Mouse (Mus musculus) intestine, embryonic 14.5 days (tissue): ENCODE results near the gene Snapin. TPM values are rescaled to one million over a fixed set of nuclear protein-coding genes. Genes with fewer than 3 reads are reported as not detected.

Experiments used
- ATAC-seq: fragments of 200-750 bp; cut with Nextera tagmentation; replicated peaks from 2 replicates; pipeline ENCODE4 v1.8.0; 2017; ENCODE audit warnings: low read depth, moderate number of reproducible peaks, moderate TSS enrichment, moderate library complexity; ENCODE audit not compliant: low FRiP score, low TSS enrichment
- DNase-seq: peaks from one replicate; pipeline ENCODE4 v3.0.0-alpha.2; 2018; ENCODE audit warnings: low spot score
- H3K27ac ChIP-seq: fragments of 300-500 bp; sonication (generic); 2 replicates; pipeline ENCODE4 v1.5.1; 2014; ENCODE audit warnings: low read depth, mild to moderate bottlenecking, control low read depth
- H3K27me3 ChIP-seq: fragments of 300-500 bp; sonication (generic); replicated peaks from 2 replicates; pipeline ENCODE4 v1.6.1; 2014; ENCODE audit warnings: low read length, control low read depth; ENCODE audit not compliant: control insufficient read depth, insufficient read depth
- H3K36me3 ChIP-seq: fragments of 300-500 bp; sonication (generic); 2 replicates; pipeline ENCODE4 v1.6.1; 2014; ENCODE audit warnings: low read length, control low read depth; ENCODE audit not compliant: control insufficient read depth, insufficient read depth
- H3K4me1 ChIP-seq: fragments of 300-500 bp; sonication (generic); replicated peaks from 2 replicates; pipeline ENCODE4 v1.6.1; 2014; ENCODE audit warnings: low read length, control low read depth, mixed read lengths; ENCODE audit not compliant: control insufficient read depth, insufficient read depth
- H3K4me2 ChIP-seq: fragments of 300-500 bp; sonication (generic); 2 replicates; pipeline ENCODE4 v1.6.1; 2014; ENCODE audit warnings: low read length
- H3K4me3 ChIP-seq: fragments of 300-500 bp; sonication (generic); 2 replicates; pipeline ENCODE4 v1.5.1; 2014; ENCODE audit warnings: low read depth, low read length, control low read depth, mixed read lengths
- H3K9ac ChIP-seq: fragments of 300-500 bp; sonication (generic); 2 replicates; pipeline ENCODE4 v1.6.1; 2014; ENCODE audit warnings: mild to moderate bottlenecking, low read length
- H3K9me3 ChIP-seq: fragments of 300-500 bp; sonication (generic); 2 replicates; pipeline ENCODE4 v1.6.1; 2016; ENCODE audit warnings: low read length, control low read depth; ENCODE audit not compliant: control insufficient read depth
- WGBS: fragments of 180-500 bp; shearing (Covaris S2); extraction: QIAGEN DNeasy Blood & Tissue Kit; methylation state at CpG from one replicate; pipeline ENCODE4 v1.1.7; 2014; 5-methylcytosine and 5-hydroxymethylcytosine counted together
- polyA plus RNA-seq: library from polyadenylated mRNA; unstranded; fragments of >200 nt; fragmentation: Nextera tagmentation; extraction: Ambion mirVana; gene quantifications from 2 replicates; pipeline ENCODE4 v1.2.1, GENCODE M21; 2014

The Snapin gene
- polyA plus RNA-seq, 1 experiment from 2014 or later: 67.5 TPM

DNA sequence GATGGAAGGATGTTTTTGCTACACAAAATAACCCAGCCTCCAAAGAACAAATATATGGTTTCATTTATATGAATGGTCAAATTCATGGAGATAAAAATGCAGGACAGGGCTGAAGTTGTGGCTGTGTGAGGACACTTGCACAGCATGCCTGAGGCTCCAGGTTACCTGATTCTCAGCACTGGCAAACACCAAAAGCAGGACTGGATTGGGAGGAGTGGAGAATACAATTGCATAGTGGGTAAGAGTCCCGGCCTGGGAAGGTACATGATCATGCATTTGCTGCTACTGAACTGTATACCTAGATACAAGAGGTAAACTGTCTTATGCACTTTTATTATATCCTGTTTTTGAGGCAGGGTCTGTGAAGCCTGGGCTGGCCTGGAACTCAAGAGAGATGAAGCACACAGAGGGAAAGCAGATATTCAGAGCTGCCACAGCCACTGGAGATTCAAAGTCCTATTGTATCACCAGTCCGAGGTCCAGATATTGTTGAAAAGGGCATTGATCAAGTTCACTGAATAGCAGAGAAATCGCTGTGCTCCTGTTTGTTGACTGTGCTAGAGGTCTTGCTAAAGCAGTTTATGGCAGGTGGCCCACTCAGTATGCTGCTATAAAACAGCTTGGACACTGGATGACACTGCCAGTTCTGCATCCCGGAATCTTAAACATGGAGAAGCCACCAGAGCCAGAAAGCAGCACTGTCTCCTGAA, 3.2 kb upstream of the Snapin start:
- Histone ChIP-seq H3K27me3 (no peaks in the 10 kb centered on the region), H3K4me2 (no peak overlapping the region), H3K9ac (no peak overlapping the region), H3K27ac (no peak overlapping the region), H3K4me3 (no peak overlapping the region), H3K36me3 (peaks cover 38% of the 10 kb centered on the region), H3K4me1 (peaks cover 4% of the 10 kb centered on the region; the same call in 1 of the 2 replicates), H3K9me3 (no peaks in the 10 kb centered on the region)
- WGBS: 57% methylated on average over 4 of the region's 4 CpGs
- DNase-seq (no peak), ATAC-seq (no peak)

DNA sequence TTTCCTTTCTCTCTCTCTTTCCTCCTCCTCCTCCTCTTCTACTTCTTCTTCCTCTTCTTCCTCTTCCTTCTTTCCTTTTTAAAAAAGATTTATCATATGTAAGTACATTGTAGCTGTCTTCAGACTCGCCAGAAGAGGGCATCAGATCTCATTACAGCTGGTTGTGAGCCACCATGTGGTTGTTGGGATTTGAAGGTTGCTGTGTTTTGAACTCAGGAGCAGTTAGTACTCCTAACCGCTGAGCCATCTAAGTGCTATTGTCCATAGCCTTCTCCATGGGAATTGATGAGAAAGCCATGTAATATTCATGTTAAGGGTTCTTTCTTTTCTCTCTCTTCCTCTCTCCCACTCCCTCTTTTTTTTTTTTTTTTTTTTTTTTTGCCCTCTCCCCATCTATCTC, 517 bp upstream of the Snapin start:
- peaks cover 38% of the 10 kb centered on the region for H3K36me3 ChIP-seq
- WGBS: 49% methylated on average over 2 of the region's 2 CpGs
- no peaks in the 10 kb centered on the region for H3K27me3 ChIP-seq
- peaks cover 4% of the 10 kb centered on the region; the same call in 1 of the 2 replicates for H3K4me1 ChIP-seq
- no peak overlapping the region for H3K4me2 ChIP-seq
- ATAC-seq (no peak), DNase-seq (no peak)
- H3K9ac ChIP-seq: no peak overlapping the region
- H3K27ac ChIP-seq: no peak overlapping the region
- H3K4me3 ChIP-seq: no peak overlapping the region
- H3K9me3 ChIP-seq: no peaks in the 10 kb centered on the region

DNA sequence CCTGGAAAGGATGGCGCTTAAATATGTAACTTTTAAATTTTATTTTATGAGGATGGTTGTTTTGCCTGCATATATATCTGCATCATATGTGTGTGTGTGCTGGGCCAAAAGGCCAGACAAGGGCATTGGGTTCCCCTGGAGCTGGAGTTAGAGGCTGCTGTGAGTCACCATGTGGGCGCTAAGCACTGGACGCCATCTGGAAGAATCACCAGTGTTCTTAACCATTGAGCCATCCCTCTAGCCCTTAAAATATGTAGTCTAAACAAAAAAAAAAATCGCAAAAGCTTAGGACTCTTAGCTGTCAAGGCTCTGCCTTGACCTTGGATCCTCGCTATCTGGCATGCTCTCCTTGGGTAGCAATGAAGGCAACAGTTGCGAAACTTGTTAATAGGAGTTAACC, 2.3 kb downstream of the Snapin start:
- 79% methylated on average over 6 of the region's 6 CpGs for WGBS
- no peak overlapping the region for H3K4me2 ChIP-seq
- H3K36me3 ChIP-seq: peaks cover 57% of the 10 kb centered on the region
- no peaks in the 10 kb centered on the region for H3K27me3 ChIP-seq
- H3K9me3 ChIP-seq: no peaks in the 10 kb centered on the region
- DNase-seq: no peak
- H3K27ac ChIP-seq: no peak overlapping the region
- no peak overlapping the region for H3K9ac ChIP-seq
- peaks cover 4% of the 10 kb centered on the region; the same call in 1 of the 2 replicates for H3K4me1 ChIP-seq
- no peak overlapping the region for H3K4me3 ChIP-seq
- no peak for ATAC-seq

DNA sequence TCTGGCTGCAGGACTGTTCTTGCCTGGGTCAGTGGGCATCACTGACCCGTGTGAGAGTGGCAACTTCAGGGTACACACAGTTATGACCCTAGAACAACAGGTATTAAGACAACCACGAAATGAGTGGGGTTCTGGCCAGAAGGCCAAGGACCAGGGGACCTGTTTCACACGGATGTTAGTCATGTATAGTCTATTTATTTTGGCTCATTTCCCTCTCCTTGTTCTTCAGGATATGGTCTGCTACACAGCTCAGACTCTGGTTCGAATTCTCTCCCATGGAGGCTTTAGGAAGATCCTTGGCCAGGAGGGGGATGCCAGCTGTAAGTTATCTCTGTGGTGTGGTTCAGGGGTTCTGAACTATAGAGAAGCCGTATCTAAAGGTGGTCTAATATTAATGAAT, 3.8 kb downstream of the Snapin start:
- no peak for DNase-seq
- Histone ChIP-seq H3K9me3 (no peaks in the 10 kb centered on the region), H3K36me3 (peaks cover 73% of the 10 kb centered on the region)

GRCm38 (mm10) chr3:90475831-90476611, 14.8 kb downstream of the Snapin start, which contains the start of gene Ilf2:
Gene Ilf2 (plus strand): TSS chr3:90476126.
- peak within 1 kb of the TSS; percentile 92 for H3K9ac ChIP-seq

More for the DNA sequence above, 3.8 kb downstream of the Snapin start:
- Histone ChIP-seq H3K9ac (no peak overlapping the region), H3K4me2 (no peak overlapping the region), H3K27ac (no peak overlapping the region), H3K4me1 (peaks cover 4% of the 10 kb centered on the region; the same call in 1 of the 2 replicates), H3K4me3 (no peak overlapping the region), H3K27me3 (no peaks in the 10 kb centered on the region)
- WGBS: 80% methylated on average over 5 of the region's 5 CpGs
- no peak for ATAC-seq

GRCm38 (mm10) chr3:90475151-90475830, 15.5 kb downstream of the Snapin start:
- Histone ChIP-seq H3K4me3 (peak overlapping the region; percentile 84), H3K36me3 (peaks cover 28% of the 10 kb centered on the region), H3K4me2 (peak overlapping the region; percentile 49), H3K27ac (no peak overlapping the region), H3K4me1 (peaks cover 7% of the 10 kb centered on the region; the same call in 1 of the 2 replicates), H3K27me3 (no peaks in the 10 kb centered on the region), H3K9me3 (no peaks in the 10 kb centered on the region), H3K9ac (no peak overlapping the region)
- ATAC-seq (peak; percentile 26), DNase-seq (no peak)
- 40% methylated on average over 15 of the region's 16 CpGs for WGBS

More at GRCm38 (mm10) chr3:90475831-90476611, 14.8 kb downstream of the Snapin start, which contains the start of gene Ilf2:
- Histone ChIP-seq H3K27me3 (no peaks in the 10 kb centered on the region), H3K4me3 (peak within 1 kb of the TSS; percentile 84), H3K4me2 (peak within 1 kb of the TSS; percentile 82), H3K9me3 (no peaks in the 10 kb centered on the region), H3K4me1 (peaks cover 7% of the 10 kb centered on the region; the same call in 1 of the 2 replicates), H3K36me3 (peaks cover 36% of the 10 kb centered on the region), H3K27ac (peak within 1 kb of the TSS; percentile 91)
- under 1% methylated on average over 45 of the region's 45 CpGs for WGBS
- ATAC-seq (peak; percentile 99), DNase-seq (peak; percentile 99)

DNA sequence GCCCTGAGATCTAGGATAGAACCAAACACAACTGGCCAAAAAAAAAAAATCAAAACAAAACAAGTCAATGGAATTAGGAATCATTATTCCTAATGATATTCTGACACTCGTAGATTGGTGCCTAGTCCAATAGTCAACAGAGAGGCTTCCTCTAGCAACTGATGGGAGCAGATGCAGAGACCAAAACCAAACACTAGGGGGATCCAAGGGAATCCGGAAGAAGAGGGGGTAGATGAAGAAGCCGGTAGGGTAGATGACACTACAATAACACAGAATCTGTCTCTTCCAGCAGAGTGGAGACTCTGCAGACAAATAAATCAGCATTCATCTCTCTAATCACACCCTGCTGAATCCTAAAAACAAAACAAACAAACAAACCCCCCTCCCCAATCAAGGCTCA, 18.6 kb downstream of the Snapin start:
- Histone ChIP-seq H3K27me3 (no peaks in the 10 kb centered on the region), H3K4me3 (no peak overlapping the region), H3K9ac (no peak overlapping the region), H3K9me3 (no peaks in the 10 kb centered on the region), H3K4me2 (no peak overlapping the region), H3K4me1 (peaks cover 5% of the 10 kb centered on the region; the same call in 1 of the 2 replicates), H3K36me3 (no peaks in the 10 kb centered on the region), H3K27ac (no peak overlapping the region)
- no peak for DNase-seq
- no peak for ATAC-seq
- WGBS: 20% methylated on average over 3 of the region's 3 CpGs

DNA sequence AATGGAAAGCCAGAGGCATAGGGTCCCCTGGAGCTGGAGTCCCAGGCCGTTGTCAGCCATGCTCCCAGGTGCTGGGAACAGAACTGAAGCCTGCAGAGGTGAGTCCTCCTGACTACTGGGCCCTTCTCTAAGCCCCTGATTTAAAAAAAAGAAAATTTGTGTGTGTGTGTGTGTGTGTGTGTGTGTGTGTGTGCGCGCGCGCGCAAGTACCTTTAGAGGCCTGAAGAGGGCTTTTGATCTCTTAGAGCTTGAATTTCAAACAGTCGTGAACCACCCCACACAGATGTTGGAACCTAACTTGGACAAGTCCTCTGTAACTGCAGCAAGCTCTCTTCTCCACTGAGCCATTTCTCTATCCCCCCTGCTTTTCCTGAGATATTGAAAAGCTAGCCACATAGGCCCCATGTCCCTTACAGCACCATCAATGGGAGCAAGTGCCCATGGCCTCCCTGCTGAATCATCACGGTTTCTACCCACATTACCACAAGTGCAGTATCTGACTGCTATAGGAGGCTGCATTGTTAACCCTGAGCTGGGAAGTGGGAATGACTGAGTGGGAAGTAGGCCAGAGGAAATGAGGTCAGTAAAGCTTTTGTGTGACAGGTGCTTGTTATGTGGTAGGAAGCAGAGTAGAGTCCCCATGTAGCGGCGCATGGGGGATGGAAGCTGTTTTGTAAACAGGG, 23.1 kb downstream of the Snapin start:
- H3K4me3 ChIP-seq: no peak overlapping the region
- H3K36me3 ChIP-seq: no peaks in the 10 kb centered on the region
- 95% methylated on average over 10 of the region's 10 CpGs for WGBS
- H3K27ac ChIP-seq: no peak overlapping the region
- ATAC-seq (no peak), DNase-seq (no peak)
- H3K9ac ChIP-seq: no peak overlapping the region
- H3K4me2 ChIP-seq: no peak overlapping the region
- H3K27me3 ChIP-seq: peaks cover 34% of the 10 kb centered on the region
- H3K9me3 ChIP-seq: no peaks in the 10 kb centered on the region
- 0 out of 2 replicates have a peak, but pooled peaks cover 2% of the 10 kb centered on the region for H3K4me1 ChIP-seq
